Mouse (Mus musculus): ENCODE results near the gene Elmo1.

Gene Elmo1

GRCm38 (mm10) chr13:20270148-20270547 lies 179.8 kb downstream of the Elmo1 start:
- DNase-seq (ENCODE audit: low spot score): no peak

GRCm38 (mm10) chr13:20271799-20272198 lies 181.4 kb downstream of the Elmo1 start:
- no peak for DNase-seq (ENCODE audit: low spot score)

GRCm38 (mm10) chr13:20272562-20272961 lies 182.2 kb downstream of the Elmo1 start:
- no peak for DNase-seq (ENCODE audit: low spot score)

- DNase-seq (ENCODE audit: low spot score): no peak
Measured at GRCm38 (mm10) chr13:20279889-20280288, 189.5 kb downstream of the Elmo1 start.

GRCm38 (mm10) chr13:20283891-20284290 lies 193.5 kb downstream of the Elmo1 start:
- DNase-seq (ENCODE audit: low spot score): no peak

GRCm38 (mm10) chr13:20286680-20287079 lies 196.3 kb downstream of the Elmo1 start:
- no peak for DNase-seq (ENCODE audit: low spot score)

- DNase-seq (ENCODE audit: low spot score): peak; percentile 8
Measured at GRCm38 (mm10) chr13:20288393-20288792, 198.0 kb downstream of the Elmo1 start.

- no peak for DNase-seq (ENCODE audit: low spot score)
Measured at GRCm38 (mm10) chr13:20290412-20290811, 200.0 kb downstream of the Elmo1 start.

GRCm38 (mm10) chr13:20292348-20292747 lies 202.0 kb downstream of the Elmo1 start:
- DNase-seq (ENCODE audit: low spot score): peak; percentile 11

GRCm38 (mm10) chr13:20295278-20295970 lies 205.0 kb downstream of the Elmo1 start:
- no peak for DNase-seq (ENCODE audit: low spot score)

GRCm38 (mm10) chr13:20297841-20298240 lies 207.4 kb downstream of the Elmo1 start:
- no peak for DNase-seq (ENCODE audit: low spot score)

- DNase-seq (ENCODE audit: low spot score): no peak
Measured at GRCm38 (mm10) chr13:20299424-20299823, 209.0 kb downstream of the Elmo1 start.

GRCm38 (mm10) chr13:20300052-20300564 lies 209.7 kb downstream of the Elmo1 start:
- no peak for DNase-seq (ENCODE audit: low spot score)

GRCm38 (mm10) chr13:20300626-20301025 lies 210.2 kb downstream of the Elmo1 start:
- DNase-seq (ENCODE audit: low spot score): no peak

- DNase-seq (ENCODE audit: low spot score): no peak
Measured at GRCm38 (mm10) chr13:20301760-20302159, 211.4 kb downstream of the Elmo1 start.

- no peak for DNase-seq (ENCODE audit: low spot score)
Measured at GRCm38 (mm10) chr13:20305621-20306020, 215.2 kb downstream of the Elmo1 start.

GRCm38 (mm10) chr13:20306180-20307177 lies 216.1 kb downstream of the Elmo1 start:
- no peak for DNase-seq (ENCODE audit: low spot score)

- no peak for DNase-seq (ENCODE audit: low spot score)
Measured at GRCm38 (mm10) chr13:20307381-20307780, 217.0 kb downstream of the Elmo1 start.

- peak; percentile 42 for DNase-seq (ENCODE audit: low spot score)
Measured at GRCm38 (mm10) chr13:20311612-20312011, 221.2 kb downstream of the Elmo1 start.

GRCm38 (mm10) chr13:20313345-20313744 lies 222.9 kb downstream of the Elmo1 start:
- DNase-seq (ENCODE audit: low spot score): no peak

- DNase-seq (ENCODE audit: low spot score): no peak
Measured at GRCm38 (mm10) chr13:20316139-20316538, 225.7 kb downstream of the Elmo1 start.

- no peak for DNase-seq (ENCODE audit: low spot score)
Measured at GRCm38 (mm10) chr13:20318615-20319219, 228.3 kb downstream of the Elmo1 start.
